Mouse (Mus musculus) bone marrow macrophage, adult 2 months (primary cell): Measurements from ENCODE around the gene Pcbp1. TPM values are rescaled to one million over a fixed set of nuclear protein-coding genes. Genes with fewer than 3 reads are reported as not detected.

Experiments
- H3K27ac ChIP-seq: 2 replicates; pipeline ENCODE4 v1.5.1; 2012; ENCODE audit warnings: low read depth, low read length; ENCODE audit not compliant: insufficient read depth
- H3K4me1 ChIP-seq: 2 replicates; pipeline ENCODE4 v1.6.1; 2012; ENCODE audit warnings: low read length; ENCODE audit not compliant: control insufficient read depth, insufficient read depth
- H3K4me3 ChIP-seq: 2 replicates; pipeline ENCODE4 v1.5.1; 2012; ENCODE audit warnings: mild to moderate bottlenecking, low read length, moderate library complexity; ENCODE audit not compliant: insufficient read depth
- CTCF ChIP-seq: IDR thresholded peaks from 2 replicates; pipeline ENCODE4 v1.5.1; 2012; ENCODE audit warnings: low read depth, mild to moderate bottlenecking, low read length, moderate library complexity
- POLR2A ChIP-seq: IDR thresholded peaks from 2 replicates; pipeline ENCODE4 v1.6.1; 2012; ENCODE audit warnings: mild to moderate bottlenecking, low read depth, low read length, borderline replicate concordance
- polyA plus RNA-seq: library from polyadenylated mRNA; stranded (reverse); fragments of >200 nt; gene quantifications from 2 replicates; pipeline ENCODE4 v1.2.4, GENCODE M21; 2012; ENCODE audit not compliant: missing spikeins, insufficient read depth, insufficient read length

Gene Pcbp1
- polyA plus RNA-seq, 1 experiment, result 185 TPM

GRCm38 (mm10) chr6:86479816-86480188 is 46.3 kb downstream of the Pcbp1 start:
- H3K4me3 ChIP-seq, result peak overlapping the region; percentile 39; the same call in 1 of the 2 replicates
- peaks cover 23% of the 10 kb centered on the region for H3K4me1 ChIP-seq
- peak overlapping the region; percentile 61; the same call in 1 of the 2 replicates for H3K27ac ChIP-seq
- TF ChIP-seq CTCF, result no peak
- TF ChIP-seq POLR2A, result no peak

- Histone ChIP-seq H3K4me3 (no peak overlapping the region), H3K27ac (no peak overlapping the region), H3K4me1 (peaks cover 23% of the 10 kb centered on the region)
- TF ChIP-seq CTCF, result no peak
These were observed 46.8 kb downstream of the Pcbp1 start for GRCm38 (mm10) chr6:86479311-86479710.

- peaks cover 30% of the 10 kb centered on the region for H3K4me1 ChIP-seq
- TF ChIP-seq CTCF (no peak), POLR2A (no peak)
- no peak overlapping the region for H3K4me3 ChIP-seq
- no peak overlapping the region for H3K27ac ChIP-seq
These were observed 49.2 kb downstream of the Pcbp1 start for GRCm38 (mm10) chr6:86476931-86477330.

- H3K4me1 ChIP-seq, result peaks cover 34% of the 10 kb centered on the region
- H3K4me3 ChIP-seq, result no peak overlapping the region
- TF ChIP-seq POLR2A (no peak), CTCF (no peak)
- no peak overlapping the region for H3K27ac ChIP-seq
These were observed 50.5 kb downstream of the Pcbp1 start for GRCm38 (mm10) chr6:86475462-86476167.

GRCm38 (mm10) chr6:86474646-86475181 is 51.4 kb downstream of the Pcbp1 start:
- Histone ChIP-seq H3K4me3 (no peak overlapping the region), H3K4me1 (peaks cover 25% of the 10 kb centered on the region), H3K27ac (no peak overlapping the region)
- TF ChIP-seq CTCF, result no peak

Other genes with a start within 250 kb of the Pcbp1 start
- 11.0 and 13.2 TPM in 2 replicates for gene Fam136a, start 160.7 kb downstream of the Pcbp1 start, polyA plus RNA-seq
- gene Snrpg, start 155.0 kb downstream of the Pcbp1 start, polyA plus RNA-seq, result 122 and 159 TPM in 2 replicates
- 98.9 and 99.9 TPM in 2 replicates for gene Pcyox1, start 129.2 kb downstream of the Pcbp1 start, polyA plus RNA-seq
- gene Tia1, start 122.1 kb downstream of the Pcbp1 start, polyA plus RNA-seq, result 49.7 and 67.7 TPM in 2 replicates
- not detected in 2 replicates for gene Gm44790, start 99.7 kb downstream of the Pcbp1 start, polyA plus RNA-seq
- gene C87436, start 87.9 kb downstream of the Pcbp1 start, polyA plus RNA-seq, result 16.6 and 20.3 TPM in 2 replicates
- not detected in 2 replicates for gene Asprv1, start 101.8 kb upstream of the Pcbp1 start, polyA plus RNA-seq
- 19.1 and 25.3 TPM in 2 replicates for gene Mxd1, start 142.8 kb upstream of the Pcbp1 start, polyA plus RNA-seq
- gene Snrnp27, start 158.2 kb upstream of the Pcbp1 start, polyA plus RNA-seq, result 63.4 and 72.7 TPM in 2 replicates
- 15.6 and 16.3 TPM in 2 replicates for gene Gmcl1, start 207.1 kb upstream of the Pcbp1 start, polyA plus RNA-seq